Mouse (Mus musculus) forebrain, embryonic 14.5 days (tissue): Measurements from ENCODE around the gene Srsy. TPM values are rescaled to one million over a fixed set of nuclear protein-coding genes. Genes with fewer than 3 reads are reported as not detected.
"Not testable (repeated sequence)": the region's sequence is repeated elsewhere in the genome, so short reads cannot be mapped to it uniquely, and the experiment has no call there.

ENCODE experiments used
- ATAC-seq: fragments of 200-750 bp; cut with Nextera tagmentation; 2 replicates; pipeline ENCODE4 v1.8.0; 2017; ENCODE audit warnings: mild to moderate bottlenecking, moderate library complexity
- DNase-seq: peaks from one replicate; pipeline ENCODE4 v3.0.0-alpha.2; 2015; ENCODE audit warnings: low spot score
- H3K27ac ChIP-seq: fragments of 300-500 bp; sonication (generic); 2 replicates; pipeline ENCODE4 v1.5.1; 2014; ENCODE audit warnings: low read depth, mild to moderate bottlenecking, control low read depth, low read length, moderate library complexity
- H3K27me3 ChIP-seq: fragments of 300-500 bp; sonication (generic); replicated peaks from 2 replicates; pipeline ENCODE4 v1.6.1; 2014; ENCODE audit warnings: low read length, control low read depth, mixed read lengths; ENCODE audit not compliant: control insufficient read depth, insufficient read depth
- H3K36me3 ChIP-seq: fragments of 300-500 bp; sonication (generic); 2 replicates; pipeline ENCODE4 v1.6.1; 2014; ENCODE audit warnings: low read length, control low read depth; ENCODE audit not compliant: control insufficient read depth, insufficient read depth
- H3K4me1 ChIP-seq: fragments of 300-500 bp; sonication (generic); 2 replicates; pipeline ENCODE4 v1.6.1; 2014; ENCODE audit warnings: antibody characterized with exemption, low read length, control low read depth; ENCODE audit not compliant: control insufficient read depth, insufficient read depth
- H3K4me2 ChIP-seq: fragments of 300-500 bp; sonication (generic); 2 replicates; pipeline ENCODE4 v1.6.1; 2014; ENCODE audit warnings: mild to moderate bottlenecking, control low read depth, low read length
- H3K4me3 ChIP-seq: fragments of 300-500 bp; sonication (generic); 2 replicates; pipeline ENCODE4 v1.5.1; 2014; ENCODE audit warnings: low read depth, low read length, control low read depth
- H3K9ac ChIP-seq: fragments of 300-500 bp; sonication (generic); 2 replicates; pipeline ENCODE4 v1.6.1; 2014; ENCODE audit warnings: mild to moderate bottlenecking, low read length, control low read depth, moderate library complexity
- H3K9me3 ChIP-seq: fragments of 300-500 bp; sonication (generic); replicated peaks from 2 replicates; pipeline ENCODE4 v1.6.1; 2016; ENCODE audit warnings: low read length, control low read depth, mixed read lengths; ENCODE audit not compliant: control insufficient read depth
- WGBS: fragments of 180-500 bp; shearing (Covaris S2); extraction: QIAGEN DNeasy Blood & Tissue Kit; methylation state at CpG from one replicate; pipeline ENCODE4 v1.1.7; 2014; 5-methylcytosine and 5-hydroxymethylcytosine counted together
- polyA plus RNA-seq: library from polyadenylated mRNA; unstranded; fragments of >200 nt; fragmentation: Nextera tagmentation; extraction: Ambion mirVana; gene quantifications from 2 replicates; pipeline ENCODE4 v1.2.1, GENCODE M21; 2014

Srsy gene
- polyA plus RNA-seq: not detected in 2 replicates

- not testable (repeated sequence) for H3K4me2 ChIP-seq, H3K27me3 ChIP-seq, H3K9me3 ChIP-seq, H3K27ac ChIP-seq, H3K9ac ChIP-seq, DNase-seq, H3K4me3 ChIP-seq, ATAC-seq, H3K36me3 ChIP-seq, H3K4me1 ChIP-seq
- WGBS: no CpG with 5 or more reads among the region's 1 CpGs
These were observed at the start of gene Srsy for GRCm38 (mm10) chrY:17937230-17937629. Srsy (minus strand) TSS chrY:17937330.

Other genes starting within 250 kb of the Srsy start
- not detected in 2 replicates for gene Gm21904, start 91.1 kb downstream of the Srsy start, polyA plus RNA-seq
- not detected in 2 replicates for gene Gm20772, start 62.6 kb downstream of the Srsy start, polyA plus RNA-seq
- gene Gm20831, start 62.6 kb downstream of the Srsy start, polyA plus RNA-seq: not detected in 2 replicates
- gene Gm21764, start 124.5 kb upstream of the Srsy start, polyA plus RNA-seq: not detected in 2 replicates
- not detected in 2 replicates for gene Ssty1, start 151.8 kb upstream of the Srsy start, polyA plus RNA-seq